Mouse (Mus musculus): Measurements from ENCODE around the gene Sparc.
"Not testable (repeated sequence)": the region's sequence is repeated elsewhere in the genome, so short reads cannot be mapped to it uniquely, and the experiment has no call there.

Sparc gene

DNA sequence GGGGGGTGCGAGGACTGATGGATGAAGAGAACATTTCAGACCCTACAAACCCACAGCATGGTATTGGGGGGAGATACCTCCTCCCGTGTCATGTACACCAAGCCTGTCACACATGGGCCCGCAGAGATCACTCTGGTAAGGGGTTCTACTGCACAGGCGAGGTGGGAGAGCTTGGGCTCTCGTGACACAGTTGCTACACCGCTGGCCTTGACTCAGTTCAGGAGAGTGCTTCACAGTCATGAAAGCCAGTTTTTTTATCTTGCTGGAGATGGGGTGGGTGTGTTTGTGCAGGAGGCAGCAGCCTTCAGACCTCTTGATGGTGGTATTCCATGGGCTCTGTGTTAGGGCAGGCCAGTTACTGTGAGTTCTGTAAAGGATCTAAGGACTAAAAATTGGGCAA, 13.1 kb upstream of the Sparc start:
- no peak for DNase-seq (ENCODE audit: low read depth)

DNA sequence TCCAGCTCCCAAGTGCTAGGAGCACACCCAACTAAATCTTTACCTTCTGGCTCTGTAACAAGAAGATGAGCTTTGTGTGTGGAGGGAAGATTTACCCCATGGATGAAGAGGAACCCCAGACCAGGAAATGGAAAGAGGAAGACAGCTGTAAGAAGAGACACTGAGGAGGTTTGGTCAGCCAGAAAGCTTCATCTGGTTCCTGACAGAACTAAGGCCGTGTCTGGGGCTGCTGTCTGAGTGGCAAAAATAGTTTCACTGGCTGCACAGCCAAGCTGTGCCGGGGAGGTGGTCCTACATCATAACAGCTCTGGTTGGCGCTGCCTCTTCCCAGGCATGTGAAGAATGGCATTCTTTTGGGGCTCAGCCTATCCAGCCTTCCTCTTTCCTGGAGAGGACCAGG, 10.0 kb upstream of the Sparc start:
- DNase-seq (ENCODE audit: low read depth): no peak

DNA sequence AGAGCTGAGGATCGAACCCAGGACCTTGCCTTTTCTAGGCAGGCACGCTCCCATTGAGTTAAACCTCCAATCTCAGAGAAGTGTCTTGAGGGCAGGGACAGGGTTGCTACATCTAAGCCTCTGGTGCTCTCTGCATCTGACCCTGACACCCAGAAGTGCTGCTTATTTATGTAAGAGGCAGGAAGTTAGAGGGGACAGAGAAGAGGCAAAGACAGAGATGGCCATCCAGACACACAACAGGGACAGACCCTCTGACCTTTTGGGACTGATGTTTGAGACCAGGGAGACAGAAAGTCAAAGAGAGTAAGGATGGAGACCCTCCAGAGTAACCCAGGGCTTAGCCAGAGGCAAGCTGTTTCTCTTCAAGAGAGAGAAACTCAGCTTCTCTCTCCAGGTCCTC, 7.0 kb upstream of the Sparc start:
- DNase-seq (ENCODE audit: low read depth): no peak

DNA sequence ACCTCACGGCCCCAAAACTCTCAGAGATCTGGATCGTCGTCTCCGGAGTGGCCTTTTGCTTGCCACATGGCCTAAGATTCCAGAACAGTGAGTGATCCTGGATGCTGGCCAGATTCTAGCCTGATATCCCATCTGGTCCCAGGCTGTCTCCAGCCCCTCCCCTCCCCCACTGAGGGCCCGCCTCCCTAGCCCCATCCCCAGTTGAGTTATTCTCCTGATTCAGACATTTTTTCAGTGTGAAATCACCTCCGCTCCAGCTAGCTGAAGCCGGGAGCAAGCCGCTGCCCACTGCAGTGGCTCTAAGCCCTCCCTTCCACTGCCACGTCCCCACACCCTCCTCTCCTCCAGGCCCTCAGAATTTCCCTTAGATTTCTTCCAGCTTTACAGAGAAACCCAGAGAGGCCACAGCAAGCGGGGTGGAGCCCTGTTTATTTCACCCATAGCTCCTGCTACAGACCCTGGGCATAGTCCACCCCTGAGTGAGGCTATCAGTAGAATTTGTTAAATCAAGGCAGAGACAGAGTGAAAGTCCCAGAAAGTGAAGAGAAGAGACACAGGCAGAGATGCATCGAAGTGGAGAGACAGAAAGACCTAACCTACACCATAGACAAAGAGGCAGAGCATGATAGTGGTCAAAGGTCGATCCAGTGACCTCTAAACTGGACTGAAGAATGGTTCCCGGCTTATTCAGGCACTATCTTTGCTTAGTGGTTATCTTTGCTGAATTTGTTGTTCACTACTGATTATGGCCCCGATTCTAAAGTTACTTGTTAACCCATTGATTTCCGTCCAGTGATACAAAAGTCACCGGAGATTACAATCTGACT, 5.4 kb upstream of the Sparc start:
- DNase-seq (ENCODE audit: low read depth): no peak

DNA sequence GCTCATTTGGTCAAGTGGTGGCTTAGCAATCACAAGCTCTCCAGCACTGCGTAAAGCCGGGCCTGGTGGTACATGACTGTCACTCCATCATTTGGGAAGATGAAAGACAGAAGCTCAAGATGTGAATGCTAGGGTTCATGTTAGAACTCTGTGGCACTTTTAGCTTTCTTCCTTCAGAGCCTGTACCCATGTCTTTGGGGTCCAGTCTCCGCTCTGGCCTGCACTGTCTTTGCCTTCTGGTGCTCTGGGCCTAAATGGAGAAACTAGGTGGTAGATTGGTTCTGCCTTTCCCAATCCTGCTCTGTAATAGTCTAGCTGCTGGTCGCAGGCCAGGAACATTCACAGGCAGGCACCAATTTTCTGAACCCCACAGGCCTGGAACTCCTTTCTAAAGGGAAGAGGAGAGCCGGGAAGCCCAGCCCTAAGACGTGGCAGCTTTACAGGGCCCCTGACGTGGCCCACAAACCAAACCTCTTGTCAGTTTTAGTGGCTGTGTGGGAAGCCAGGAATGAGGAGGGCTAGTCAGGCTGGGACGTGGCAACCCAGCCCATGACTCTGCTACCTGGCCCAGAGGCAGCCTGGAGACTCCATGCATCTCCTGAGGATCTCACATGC, 1.9 kb upstream of the Sparc start:
- no peak for DNase-seq (ENCODE audit: low read depth)

DNA sequence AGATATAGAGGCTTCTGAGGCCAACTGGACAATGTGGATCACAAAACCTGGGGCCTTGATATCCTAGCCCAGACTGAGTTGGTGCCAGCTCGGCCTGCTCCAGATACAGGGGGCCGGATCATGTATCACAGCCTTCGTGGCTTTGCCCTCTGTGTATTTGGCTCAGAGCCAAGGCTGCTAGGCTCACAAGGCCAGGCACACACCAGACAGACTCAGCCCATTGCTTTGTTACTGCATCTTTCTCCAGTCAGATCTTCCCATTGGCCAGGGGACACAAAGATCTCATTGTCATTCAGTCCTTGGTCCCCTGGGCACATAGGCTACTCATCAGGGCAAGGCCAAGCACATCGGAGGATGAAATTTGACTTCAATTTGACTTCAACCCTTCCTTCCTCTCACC, 773 bp upstream of the Sparc start:
- DNase-seq (ENCODE audit: low read depth): no peak

DNA sequence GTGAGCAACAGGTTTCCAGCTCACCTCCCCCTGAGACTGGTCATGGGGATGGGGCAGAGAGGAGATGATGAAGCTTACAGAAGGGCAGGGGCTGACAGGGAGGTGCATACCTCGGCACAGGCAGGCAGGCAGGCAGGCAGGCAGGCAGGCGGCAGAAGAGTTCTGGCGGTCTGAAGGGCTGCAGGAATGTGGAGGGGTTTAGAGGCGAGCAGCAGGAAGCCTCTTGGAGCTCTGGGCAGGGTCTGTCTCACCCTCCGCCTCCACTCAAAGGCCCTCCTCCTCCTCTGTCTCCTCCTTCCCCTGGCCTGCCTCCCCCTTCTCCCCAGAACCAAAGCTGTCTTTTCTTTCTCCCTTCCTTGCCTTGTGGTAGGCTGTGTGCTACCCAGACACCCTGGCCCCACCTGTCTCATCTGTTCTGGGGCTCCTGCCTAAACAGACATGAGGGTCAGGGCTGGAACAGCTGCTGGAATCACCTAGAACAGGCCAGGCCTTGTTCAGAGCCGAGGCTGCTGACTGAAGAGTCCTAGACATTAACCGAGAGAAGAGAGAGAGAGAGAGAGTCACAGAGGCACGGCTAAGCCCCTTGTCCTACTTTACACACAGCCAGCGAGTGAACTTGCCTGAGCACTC, 3.2 kb downstream of the Sparc start:
- no peak for DNase-seq (ENCODE audit: low read depth)

DNA sequence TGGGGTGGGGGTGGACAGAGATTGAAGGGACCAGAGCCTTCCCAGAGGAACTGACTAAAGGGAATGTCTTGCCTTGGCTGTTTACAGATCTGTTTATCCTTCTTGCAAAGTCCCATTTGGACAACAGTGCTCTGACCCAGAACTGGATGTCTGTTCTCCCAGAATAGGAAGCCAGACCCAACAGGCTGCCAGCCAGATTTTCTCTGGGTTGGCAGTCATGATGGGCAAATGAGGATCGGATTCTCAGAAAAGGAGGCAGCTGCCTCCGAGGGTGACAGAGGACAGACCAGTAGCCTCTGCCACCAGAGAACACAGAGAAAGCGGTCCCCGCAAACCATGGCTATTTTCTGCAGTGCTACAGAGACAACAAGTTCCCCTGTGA, 3.7 kb downstream of the Sparc start:
- DNase-seq (ENCODE audit: low read depth): no peak

DNA sequence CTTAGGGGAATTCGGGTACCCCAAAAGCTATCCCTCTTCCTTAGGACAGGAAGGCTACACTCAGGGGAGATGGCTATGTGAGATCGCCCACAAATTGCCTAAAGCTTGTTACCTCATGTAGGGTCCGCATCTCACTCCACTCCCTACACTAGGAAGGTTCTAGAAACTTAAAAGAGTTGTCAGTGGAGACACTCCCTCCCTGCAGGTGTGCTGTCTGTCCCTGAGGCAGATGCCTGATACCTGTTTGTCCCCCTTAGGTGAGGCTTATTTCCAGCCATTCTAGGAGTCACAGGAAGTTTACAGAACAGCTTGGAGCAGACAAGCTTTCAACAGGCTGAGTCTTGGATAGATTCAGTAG, 4.3 kb downstream of the Sparc start:
- no peak for DNase-seq (ENCODE audit: low read depth)

DNA sequence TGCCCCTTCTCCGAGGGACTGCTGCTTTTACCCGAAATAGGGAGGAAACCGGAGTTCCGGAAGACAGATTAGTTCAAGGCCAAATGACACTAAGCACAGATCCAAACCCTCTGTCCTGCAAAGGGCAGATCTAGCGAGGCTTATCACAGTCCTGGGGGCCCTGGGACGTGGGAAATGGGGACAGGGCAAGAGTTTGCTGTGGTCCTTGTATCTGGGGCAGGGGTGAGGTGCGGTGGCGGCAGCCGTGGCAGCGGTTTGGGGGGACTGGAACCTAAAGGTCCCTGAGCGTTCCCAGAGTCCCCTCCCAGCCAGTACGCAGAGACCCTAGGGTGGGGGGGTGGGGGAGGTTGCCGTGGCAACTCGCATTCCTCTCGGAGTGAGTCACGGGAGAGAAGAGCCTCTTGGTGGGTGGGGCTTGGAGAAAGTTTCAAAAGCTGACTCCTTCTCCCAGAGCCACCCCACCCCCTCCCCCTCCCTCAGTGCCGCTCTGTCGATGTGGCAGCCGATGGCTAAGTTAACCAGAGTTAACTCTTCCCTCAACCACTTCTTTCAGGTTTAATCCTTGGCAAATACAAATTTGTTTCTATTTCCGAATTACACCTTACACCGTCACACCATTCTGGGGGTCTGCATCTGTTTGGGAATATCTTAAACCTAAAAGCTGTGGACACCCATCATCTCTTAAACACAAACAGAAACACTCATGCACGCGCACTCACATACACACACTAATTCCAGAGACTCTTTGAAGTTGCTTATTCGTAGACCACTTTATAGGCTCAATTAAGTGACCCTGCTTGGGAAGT, 4.9 kb downstream of the Sparc start:
- no peak for DNase-seq (ENCODE audit: low read depth)

DNA sequence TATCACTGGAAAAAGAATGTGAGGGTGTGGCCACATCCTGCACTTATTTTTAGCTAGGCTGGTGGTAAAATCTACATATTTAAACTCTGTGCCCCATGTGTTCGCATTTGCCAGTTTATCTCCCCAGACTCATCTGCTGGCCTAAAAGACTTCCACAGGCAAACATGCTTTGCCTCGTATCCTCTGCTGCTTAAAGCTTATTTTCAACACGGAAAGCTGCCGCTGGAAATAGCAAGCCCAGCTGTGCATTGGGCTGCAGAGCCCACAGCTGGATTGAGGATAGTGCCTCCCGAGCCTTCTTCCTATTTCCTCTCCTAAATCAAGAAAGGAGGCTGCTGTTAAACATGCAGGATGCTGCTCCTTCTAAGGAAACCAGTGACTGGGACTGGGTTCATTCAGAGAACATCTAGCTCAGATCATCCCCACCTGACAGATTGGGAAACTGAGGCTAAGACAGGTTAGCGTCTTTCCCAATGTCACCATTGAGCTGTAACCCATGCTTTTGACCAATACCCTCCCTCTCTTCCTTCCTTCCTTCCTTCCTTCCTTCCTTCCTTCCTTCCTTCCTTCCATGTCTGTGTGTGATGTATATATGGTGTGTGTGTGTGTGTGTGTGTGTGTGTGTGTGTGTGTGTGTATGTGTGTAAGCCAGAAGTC, 6.2 kb downstream of the Sparc start:
- DNase-seq (ENCODE audit: low read depth): no peak

DNA sequence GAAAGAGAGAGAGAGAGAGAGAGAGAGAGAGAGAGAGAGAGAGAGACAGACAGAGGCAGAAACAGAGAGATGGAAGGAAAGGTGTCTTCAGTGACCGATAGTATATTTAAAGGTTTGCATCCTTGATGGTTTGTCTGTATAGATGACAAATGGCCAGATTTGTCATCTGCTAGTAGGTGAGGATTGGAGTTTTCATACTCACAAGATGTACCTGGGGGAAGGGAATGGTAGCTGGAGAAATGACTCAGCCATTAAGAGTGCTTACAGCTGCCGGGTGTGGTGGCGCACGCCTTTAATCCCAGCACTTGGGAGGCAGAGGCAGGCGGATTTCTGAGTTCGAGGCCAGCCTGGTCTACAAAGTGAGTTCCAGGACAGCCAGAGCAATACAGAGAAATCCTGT, 7.3 kb downstream of the Sparc start:
- DNase-seq (ENCODE audit: low read depth): not testable (repeated sequence)

DNA sequence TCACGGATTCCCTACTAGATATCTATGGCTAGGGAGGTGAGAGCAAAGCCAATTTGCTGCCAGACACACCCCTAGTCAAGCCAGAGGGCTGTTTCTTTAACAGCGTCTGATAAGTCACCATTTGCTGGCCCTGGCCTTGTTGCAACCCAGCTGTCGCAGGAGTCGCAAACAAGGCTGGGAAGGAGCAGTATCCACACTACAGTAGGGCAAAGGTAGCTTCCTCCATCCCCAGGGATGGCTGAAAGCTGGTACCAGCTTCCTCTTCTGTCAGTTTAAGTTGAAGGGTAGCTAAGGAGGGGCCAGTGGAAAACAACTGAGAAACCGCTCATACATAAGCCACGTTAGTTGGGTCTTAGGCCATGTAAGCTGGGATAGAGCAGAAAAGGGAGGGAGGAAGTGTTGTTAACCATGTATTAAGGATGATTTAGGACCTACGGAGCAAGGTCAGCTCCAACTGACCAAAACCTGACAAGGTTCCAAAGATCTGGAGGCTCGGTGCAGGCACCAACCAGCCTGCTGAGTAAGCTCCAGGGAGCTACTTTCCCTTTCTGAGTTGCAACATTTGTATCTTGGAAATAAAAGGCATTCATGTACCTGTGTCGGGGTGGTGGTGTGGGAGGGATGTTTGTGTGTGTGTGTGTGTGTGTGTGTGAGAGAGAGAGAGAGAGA, 7.8 kb downstream of the Sparc start:
- no peak for DNase-seq (ENCODE audit: low read depth)

DNA sequence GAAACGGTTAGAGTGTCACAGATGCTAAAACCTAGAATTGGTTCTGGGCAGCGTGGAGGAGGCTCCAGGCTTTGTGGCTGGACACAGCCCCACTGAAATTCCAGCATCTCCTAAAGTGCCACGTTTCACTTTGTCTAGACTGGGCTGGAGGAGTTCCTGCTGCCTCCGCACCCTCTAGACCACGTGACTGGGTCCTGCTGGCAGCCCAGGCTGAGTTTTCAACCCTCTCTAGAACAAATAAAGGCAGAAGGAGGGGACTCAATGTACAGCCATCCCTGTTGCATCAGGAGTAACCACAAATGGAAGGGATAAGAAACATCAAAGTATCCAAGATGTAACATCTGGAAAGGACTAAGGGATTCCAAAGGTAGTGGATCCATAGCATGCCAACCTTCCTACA, 8.7 kb downstream of the Sparc start:
- DNase-seq (ENCODE audit: low read depth): no peak

DNA sequence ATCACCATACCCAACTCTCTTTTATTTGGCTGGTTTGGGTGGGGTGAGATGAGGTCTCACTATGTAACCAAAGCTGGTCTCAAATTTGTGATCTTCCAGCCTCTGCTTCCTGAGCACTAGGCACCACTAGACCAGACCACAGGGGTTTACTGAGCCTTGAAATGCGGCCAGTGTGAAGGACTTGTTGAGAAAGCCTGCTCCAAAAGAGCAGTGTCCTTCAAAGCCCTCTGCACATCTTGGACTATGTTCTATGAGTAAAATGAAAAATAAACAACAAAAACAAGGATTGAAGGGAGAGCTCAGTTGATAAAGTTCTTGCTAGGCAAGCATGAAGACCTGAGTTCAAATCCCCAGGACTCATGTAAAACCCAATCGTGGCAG, 9.6 kb downstream of the Sparc start:
- no peak for DNase-seq (ENCODE audit: low read depth)

DNA sequence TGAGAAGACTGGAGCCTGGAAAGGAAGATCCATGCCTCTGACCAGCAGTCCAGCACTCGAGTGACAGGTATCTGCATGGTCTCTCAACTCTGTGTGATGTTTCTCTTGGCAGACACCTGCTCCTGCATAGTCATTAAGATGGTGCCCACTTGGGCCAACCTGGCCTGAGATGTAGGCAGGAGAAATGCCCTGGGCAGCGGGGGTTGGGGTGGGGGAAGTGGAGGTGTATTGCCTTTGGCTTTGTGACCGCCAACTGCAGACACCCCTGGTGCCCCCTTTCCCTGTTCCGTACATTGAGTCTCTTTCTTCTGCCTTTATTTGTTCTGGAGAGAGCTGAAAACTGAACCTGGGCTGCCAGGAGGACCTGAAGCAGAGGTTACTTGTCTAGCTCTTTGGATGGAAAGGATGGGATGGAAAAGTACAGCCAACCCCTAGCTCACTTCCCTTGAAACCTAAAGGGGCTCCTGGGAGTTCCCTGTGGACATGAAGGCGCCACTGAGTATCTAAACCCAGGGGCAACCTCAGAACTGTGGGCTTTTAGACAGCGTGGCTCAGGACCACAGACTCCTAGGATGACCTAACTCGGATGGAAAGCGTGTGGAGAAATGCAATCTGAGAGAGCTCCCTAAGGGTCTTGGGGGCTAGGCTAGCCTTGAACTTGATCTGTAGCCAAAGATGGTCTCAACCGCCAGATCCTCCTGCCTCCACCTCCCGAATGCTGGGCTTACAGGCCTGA, 10.1 kb downstream of the Sparc start:
- DNase-seq (ENCODE audit: low read depth): no peak

DNA sequence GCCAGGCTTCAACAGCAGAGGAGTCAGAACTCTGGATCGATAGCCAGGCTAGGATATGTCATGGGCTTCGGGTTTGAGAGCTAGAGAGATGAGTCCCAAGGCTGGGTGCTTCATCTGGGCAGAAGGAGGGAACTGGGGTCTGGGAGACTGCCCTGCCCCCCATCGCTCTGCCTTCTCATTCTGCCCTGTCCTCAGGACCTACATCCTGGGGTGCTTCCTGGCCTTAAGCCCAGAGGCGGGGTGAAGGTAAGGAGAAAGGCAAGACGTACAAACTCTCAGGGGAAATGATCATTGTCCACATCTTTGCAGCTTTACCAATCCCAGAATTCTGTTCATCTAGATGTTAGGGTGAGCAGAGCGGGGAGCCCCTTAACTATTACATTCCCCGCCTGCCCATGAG, 10.9 kb downstream of the Sparc start:
- no peak for DNase-seq (ENCODE audit: low read depth)

DNA sequence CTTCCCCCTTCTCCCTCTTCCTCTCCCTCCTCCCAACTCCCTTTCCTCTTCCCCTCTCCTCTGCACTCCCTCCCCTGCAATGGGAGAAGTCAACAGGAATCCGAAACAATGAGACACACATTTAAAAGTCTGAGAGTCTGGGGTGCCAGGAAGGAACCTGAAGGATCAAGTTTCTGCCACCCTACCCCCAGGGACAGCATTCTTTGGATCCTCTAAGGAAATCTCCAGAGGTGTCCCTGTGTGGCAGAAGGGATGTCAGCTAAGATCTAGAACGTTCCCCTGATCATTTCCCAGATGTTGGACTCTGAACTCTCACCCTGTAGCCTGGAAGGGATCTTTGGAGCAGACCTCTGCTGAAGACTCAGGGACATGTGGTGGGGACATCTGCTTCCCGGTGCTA, 12.5 kb downstream of the Sparc start:
- DNase-seq (ENCODE audit: low read depth): no peak

DNA sequence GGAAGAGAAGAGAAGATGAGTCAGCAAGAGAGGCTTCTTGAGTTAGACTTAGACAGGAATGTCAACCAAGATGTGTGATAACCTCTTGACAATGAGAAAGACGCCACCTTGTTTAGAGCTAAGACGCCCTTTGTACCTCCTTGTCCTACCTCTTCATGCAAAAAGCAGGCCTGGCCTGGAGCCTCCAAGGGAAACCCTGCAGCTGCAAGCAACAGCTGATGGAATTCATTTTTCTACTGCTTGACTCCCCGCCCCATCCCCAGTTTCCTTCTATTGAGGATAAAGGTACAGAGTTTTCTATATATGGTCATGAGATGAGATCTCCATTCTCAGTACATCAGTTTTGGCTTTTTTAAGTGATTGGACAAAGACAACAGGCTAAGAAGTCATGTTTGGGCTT, 13.0 kb downstream of the Sparc start:
- no peak for DNase-seq (ENCODE audit: low read depth)

DNA sequence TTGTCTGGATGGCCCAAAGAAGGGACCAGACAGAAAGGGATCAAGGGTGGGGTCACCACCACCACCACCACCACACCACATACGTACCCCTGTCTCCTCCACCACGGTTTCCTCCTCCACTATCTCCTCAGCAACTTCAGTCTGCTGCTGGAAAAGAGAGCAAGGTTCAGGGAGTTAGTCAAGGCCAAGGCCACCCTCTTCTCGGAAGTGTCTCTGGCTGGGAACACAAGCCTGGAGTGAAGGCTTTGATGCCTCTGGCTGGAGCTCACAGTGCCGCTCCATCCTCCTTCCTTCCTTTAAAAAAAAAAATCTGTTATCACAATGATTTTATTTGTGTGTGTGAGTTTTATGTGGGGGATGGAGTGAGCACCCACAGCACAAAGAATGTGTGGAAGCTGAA, 15.8 kb downstream of the Sparc start:
- no peak for DNase-seq (ENCODE audit: low read depth)
